Mouse (Mus musculus) left cerebral cortex, adult 11 months (tissue): Measurements from ENCODE around the gene Slc38a2.

Experiments
- DNase-seq: peaks from one replicate; pipeline ENCODE4 v3.0.0; 2022; ENCODE audit warnings: low spot score

Gene Slc38a2

GRCm38 (mm10) chr15:96718466-96718865 lies 18.9 kb upstream of the Slc38a2 start:
- DNase-seq, result no peak

DNA sequence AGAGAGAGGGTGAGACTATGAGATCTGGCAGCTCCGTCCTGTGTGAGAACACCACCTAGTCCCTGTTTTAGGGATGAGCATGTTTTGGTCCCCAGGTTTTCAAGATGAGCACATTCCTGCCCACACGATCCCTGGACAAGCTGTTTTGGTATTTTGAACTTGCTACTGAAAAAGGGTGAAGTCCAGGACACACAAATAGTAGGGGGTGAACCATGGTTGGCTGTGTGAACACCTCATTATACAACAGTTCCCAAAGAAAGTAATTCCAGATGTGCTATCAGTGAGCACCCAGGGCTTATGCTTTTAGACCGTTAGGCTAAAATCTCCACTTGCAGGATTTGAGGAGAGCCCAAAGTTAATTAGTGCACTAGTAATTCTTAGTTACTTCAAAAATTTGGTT lies 17.7 kb upstream of the Slc38a2 start:
- DNase-seq, result no peak

DNA sequence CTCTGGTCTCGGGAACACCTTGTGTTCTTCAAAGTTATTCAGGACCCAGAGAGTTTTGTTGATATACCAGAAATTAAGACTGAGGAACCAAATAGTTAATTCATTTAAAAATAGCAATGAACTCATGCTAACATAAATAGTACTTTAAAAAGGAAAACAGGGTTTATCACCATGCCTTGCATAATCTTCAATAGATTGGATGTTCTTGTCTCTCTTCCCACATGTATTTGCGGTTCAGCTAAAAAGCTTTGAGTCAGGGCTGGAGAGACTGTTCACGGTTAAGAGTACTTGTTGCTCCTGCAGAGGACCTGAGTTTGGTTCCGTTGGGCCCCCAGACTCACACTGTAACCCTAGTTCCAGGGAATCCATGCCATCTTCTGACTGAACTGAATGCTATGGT lies 16.8 kb upstream of the Slc38a2 start:
- no peak for DNase-seq

GRCm38 (mm10) chr15:96715692-96716080 lies 16.2 kb upstream of the Slc38a2 start:
- DNase-seq, result no peak

GRCm38 (mm10) chr15:96715079-96715691 lies 15.7 kb upstream of the Slc38a2 start:
- no peak for DNase-seq

- no peak for DNase-seq
These were observed 15.1 kb upstream of the Slc38a2 start for GRCm38 (mm10) chr15:96714676-96715016.

DNA sequence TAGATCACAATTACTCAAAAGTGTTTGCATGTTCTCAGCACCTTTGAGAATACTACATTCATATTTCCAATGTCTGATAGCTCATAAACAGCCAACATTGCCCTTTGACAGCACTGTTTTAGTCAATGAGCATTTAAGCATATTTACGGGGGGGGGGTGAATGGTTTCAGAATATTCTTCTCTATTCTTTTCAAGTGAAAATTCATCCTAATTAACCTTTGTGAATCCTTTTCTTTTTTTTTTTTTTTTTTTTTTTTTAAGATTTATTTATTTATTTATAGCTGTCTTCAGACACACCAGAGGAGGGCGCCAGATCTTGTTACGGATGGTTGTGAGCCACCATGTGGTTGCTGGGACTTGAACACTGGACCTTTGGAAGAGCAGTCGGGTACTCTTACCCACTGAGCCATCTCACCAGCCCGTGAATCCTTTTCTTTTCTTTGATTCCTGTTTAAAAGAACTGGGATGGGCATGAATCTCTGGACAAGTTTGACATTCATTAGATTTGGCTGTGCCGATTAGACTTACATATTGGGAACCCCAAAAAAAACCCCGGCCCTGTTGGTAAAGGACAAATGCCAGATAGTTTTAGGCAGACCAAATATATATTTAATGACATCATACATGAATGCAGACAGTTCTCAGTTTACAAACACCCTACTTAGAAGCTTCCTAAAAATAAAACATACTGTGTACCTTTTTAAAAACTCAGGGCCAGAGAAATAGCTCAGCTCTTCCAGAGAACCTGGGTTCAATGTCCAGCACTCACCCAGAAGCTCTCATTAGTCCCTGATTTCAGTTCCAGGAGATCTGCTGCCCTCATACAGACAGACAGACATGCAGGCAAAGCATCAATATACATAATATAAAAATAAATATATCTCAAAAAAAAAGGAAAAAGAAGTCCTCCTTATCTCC lies 14.5 kb upstream of the Slc38a2 start:
- DNase-seq, result no peak

- DNase-seq, result no peak
These were observed 12.8 kb upstream of the Slc38a2 start for GRCm38 (mm10) chr15:96712338-96712737.

GRCm38 (mm10) chr15:96711664-96712063 lies 12.1 kb upstream of the Slc38a2 start:
- DNase-seq, result no peak

GRCm38 (mm10) chr15:96710352-96711114 lies 11.0 kb upstream of the Slc38a2 start:
- DNase-seq, result no peak

GRCm38 (mm10) chr15:96709491-96710351 lies 10.2 kb upstream of the Slc38a2 start:
- DNase-seq, result peak; percentile 96

- no peak for DNase-seq
These were observed 9.5 kb upstream of the Slc38a2 start for GRCm38 (mm10) chr15:96708976-96709490.

GRCm38 (mm10) chr15:96708428-96708827 lies 8.9 kb upstream of the Slc38a2 start:
- DNase-seq, result no peak

DNA sequence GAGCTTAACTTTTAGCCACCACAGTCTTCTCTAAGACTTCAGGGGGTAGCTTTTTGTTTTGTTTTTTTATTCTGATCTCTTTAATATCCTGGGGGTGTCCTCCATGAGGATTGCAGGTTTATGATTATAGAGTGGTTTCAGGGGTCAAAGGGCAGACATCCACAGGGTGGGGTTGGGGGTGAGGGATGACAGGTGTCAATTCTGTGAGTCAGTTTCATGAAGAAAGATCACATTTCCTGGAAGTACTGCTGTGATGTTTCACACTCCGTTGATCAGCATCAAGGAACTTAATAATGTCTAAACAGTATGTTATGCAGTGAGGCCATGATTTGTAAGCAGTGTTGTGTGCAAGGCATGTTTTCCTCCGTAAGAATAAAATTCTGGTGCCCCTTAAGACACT lies 8.4 kb upstream of the Slc38a2 start:
- DNase-seq, result no peak

- no peak for DNase-seq
These were observed 3.0 kb upstream of the Slc38a2 start for GRCm38 (mm10) chr15:96702466-96703031.

DNA sequence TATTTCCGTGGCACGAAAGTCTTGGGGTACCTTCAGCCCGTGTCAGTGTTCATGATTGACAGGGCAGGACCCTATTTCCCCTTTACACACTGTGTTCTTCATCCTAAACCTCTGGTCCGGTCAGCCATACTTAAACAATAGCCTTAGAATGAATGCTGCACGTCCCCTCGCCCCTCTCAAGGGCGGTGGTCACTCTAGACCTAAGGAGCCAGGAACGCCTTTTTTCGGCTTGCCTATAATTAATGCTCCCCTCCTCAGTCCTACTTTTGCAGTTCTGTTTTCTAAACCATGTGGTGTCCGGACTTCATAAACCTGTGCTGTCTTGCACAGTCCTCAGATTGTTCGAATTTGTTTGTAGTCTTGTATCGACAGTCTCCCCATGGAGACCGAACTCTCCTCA lies 1.2 kb upstream of the Slc38a2 start:
- DNase-seq, result no peak

DNA sequence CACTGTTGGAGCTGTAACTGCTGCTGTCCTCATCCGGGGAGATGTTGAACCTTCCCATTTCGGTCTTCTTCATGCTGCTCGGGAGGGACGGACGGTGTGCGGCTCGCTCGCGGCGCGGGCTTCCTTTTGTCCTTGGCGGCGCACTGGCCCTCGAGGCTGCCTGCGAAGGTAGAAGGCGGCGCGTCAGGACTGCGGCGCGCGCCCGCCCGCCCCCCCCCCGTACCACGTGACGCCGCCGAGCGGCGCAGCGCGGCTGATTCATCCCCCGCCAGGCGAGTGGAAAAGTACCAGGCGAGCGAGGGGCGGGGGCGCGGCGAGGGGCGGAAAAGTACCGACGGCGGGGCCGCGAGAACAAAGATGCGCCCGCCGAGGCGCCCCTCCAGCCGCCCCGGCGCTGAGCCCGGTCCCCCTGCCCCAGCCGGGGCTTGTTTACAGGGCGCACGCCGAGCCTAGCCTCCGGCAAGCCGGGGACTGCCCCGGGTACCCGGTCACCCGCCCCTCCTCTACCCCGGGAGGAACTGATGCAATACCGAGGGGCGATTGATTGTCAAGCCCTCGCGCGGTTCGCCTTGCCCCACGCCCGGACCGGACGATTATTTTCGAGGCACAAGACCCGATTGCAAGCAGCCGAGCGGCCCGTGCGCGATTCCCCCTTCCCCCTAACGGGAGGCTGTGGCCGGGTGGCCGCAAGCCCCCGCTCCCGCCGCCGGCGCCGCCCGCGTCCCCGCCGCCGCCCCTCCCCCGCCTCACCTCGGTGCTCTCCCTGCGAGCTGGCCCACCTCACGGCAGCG lies 677 bp downstream of the Slc38a2 start:
- DNase-seq, result peak; percentile 68

- no peak for DNase-seq
These were observed 1.5 kb downstream of the Slc38a2 start for GRCm38 (mm10) chr15:96697901-96698657.

- no peak for DNase-seq
These were observed 2.8 kb downstream of the Slc38a2 start for GRCm38 (mm10) chr15:96696486-96697284.
